Mouse (Mus musculus) liver, adult 2 months (tissue): ENCODE results near the gene Cers1. TPM values are rescaled to one million over a fixed set of nuclear protein-coding genes. Genes with fewer than 3 reads are reported as not detected.
A peak's percentile ranks its signal among the peaks of the same experiment; 100 is the strongest.

Experiments
- DNase-seq: peaks from one replicate; pipeline ENCODE4 v3.0.0-alpha.2; 2011; ENCODE audit warnings: low read depth, low spot score; ENCODE audit errors: extremely low read depth
- H3K27ac ChIP-seq: fragments of 200-500 bp; replicated peaks from 2 replicates; pipeline ENCODE4 v1.5.1; 2012; ENCODE audit warnings: low read depth, mild to moderate bottlenecking, control low read depth, inconsistent platforms, low read length; ENCODE audit not compliant: insufficient read depth
- H3K27me3 ChIP-seq: fragments of 200-500 bp; 2 replicates; pipeline ENCODE4 v1.6.1; 2012; ENCODE audit warnings: mild to moderate bottlenecking, moderate library complexity, low read length, inconsistent platforms; ENCODE audit not compliant: control insufficient read depth, insufficient read depth
- H3K36me3 ChIP-seq: fragments of 200-500 bp; 2 replicates; pipeline ENCODE4 v1.6.1; 2012; ENCODE audit warnings: low read length, inconsistent platforms; ENCODE audit not compliant: control insufficient read depth, insufficient read depth
- H3K4me1 ChIP-seq: fragments of 200-500 bp; 2 replicates; pipeline ENCODE4 v1.6.1; 2011; ENCODE audit warnings: low read length; ENCODE audit not compliant: control insufficient read depth, insufficient read depth
- H3K4me3 ChIP-seq: fragments of 200-500 bp; 2 replicates; pipeline ENCODE4 v1.5.1; 2011; ENCODE audit warnings: low read depth, mild to moderate bottlenecking, control low read depth, low read length, moderate library complexity; ENCODE audit not compliant: insufficient read depth
- H3K79me2 ChIP-seq: fragments of 200-500 bp; 2 replicates; pipeline ENCODE4 v1.6.1; 2012; ENCODE audit warnings: inconsistent platforms, mild to moderate bottlenecking, low read length, moderate library complexity; ENCODE audit not compliant: control insufficient read depth, insufficient read depth
- H3K9ac ChIP-seq: fragments of 200-500 bp; 2 replicates; pipeline ENCODE4 v1.6.1; 2012; ENCODE audit warnings: low read depth, mild to moderate bottlenecking, control low read depth, inconsistent platforms, low read length
- CTCF ChIP-seq: fragments of 200-500 bp; IDR thresholded peaks from 2 replicates; pipeline ENCODE4 v1.5.1; 2011; ENCODE audit warnings: low read depth, low read length, control low read depth
- POLR2A ChIP-seq: fragments of 200-500 bp; IDR thresholded peaks from 2 replicates; pipeline ENCODE4 v1.6.1; 2011; ENCODE audit warnings: low read length, control low read depth; ENCODE audit not compliant: insufficient read depth; ENCODE audit errors: extremely low read depth
- WGBS: fragments of 180-500 bp; shearing (Covaris S2); methylation state at CpG from one replicate; pipeline ENCODE4 v1.1.7; 2018; 5-methylcytosine and 5-hydroxymethylcytosine counted together
- polyA plus RNA-seq: library from polyadenylated mRNA; depleted of rRNA; stranded (reverse); fragments of >200 nt; gene quantifications from 2 replicates; pipeline ENCODE4 v1.2.3, GENCODE M21; 2012
- total RNA-seq: library from RNA; depleted of rRNA; stranded (reverse); fragments of >200 nt; gene quantifications from 2 replicates; pipeline ENCODE4 v1.2.3, GENCODE M21; 2014

The Cers1 gene
- total and polyA plus RNA-seq, 2 experiments = 0.04 TPM; not detected in 1

DNA sequence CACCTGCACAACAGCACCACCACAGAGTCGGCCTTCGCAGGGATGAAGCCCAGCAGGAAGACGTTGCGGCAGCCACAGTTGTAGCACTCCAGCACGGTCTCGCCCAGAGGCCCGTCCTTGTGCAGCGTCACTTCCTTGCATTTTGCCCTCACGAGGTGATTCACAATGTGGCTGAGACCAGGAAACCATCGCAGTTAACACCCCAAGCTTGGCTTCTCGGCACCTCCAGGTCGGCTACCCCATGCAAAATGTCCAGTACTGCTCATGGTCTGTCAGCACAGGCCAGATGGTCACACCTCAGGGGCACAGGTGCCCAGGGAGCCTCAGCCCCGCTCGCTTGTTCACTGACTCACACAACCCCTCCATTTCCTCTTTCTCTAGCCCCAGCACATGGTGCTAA, 26.4 kb downstream of the Cers1 start:
- Histone ChIP-seq H3K27me3 (no peaks in the 10 kb centered on the region), H3K79me2 (peaks cover 23% of the 10 kb centered on the region), H3K36me3 (peaks cover 22% of the 10 kb centered on the region), H3K9ac (no peak overlapping the region), H3K4me3 (no peak overlapping the region), H3K4me1 (no peaks in the 10 kb centered on the region; the same call in 1 of the 2 replicates), H3K27ac (no peak overlapping the region)
- no peak for TF ChIP-seq POLR2A
- TF ChIP-seq CTCF = no peak
- 88% methylated on average over 14 of the region's 14 CpGs for WGBS
- DNase-seq = no peak

DNA sequence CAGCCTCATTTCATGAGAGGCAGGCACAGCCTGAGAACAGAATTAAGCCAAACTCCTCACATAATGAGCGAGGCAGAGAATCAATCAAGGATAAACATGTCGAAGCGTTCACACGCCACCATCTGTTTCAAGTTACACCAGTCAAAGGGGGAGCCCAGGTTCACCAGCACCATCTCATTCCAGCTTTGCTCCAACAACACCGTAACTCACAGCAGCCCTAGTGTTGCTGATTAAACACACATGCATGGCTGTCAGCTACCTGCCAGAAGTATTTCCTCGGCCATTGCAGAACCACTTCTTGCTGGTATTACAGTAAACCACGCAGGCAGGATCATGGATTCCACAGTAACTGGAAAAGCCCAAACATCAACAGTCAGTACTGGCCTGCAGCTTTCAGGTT, 27.5 kb downstream of the Cers1 start:
- peaks cover 6% of the 10 kb centered on the region for H3K4me1 ChIP-seq
- no peaks in the 10 kb centered on the region for H3K27me3 ChIP-seq
- peaks cover 29% of the 10 kb centered on the region for H3K79me2 ChIP-seq
- H3K4me3 ChIP-seq = no peak overlapping the region
- peaks cover 18% of the 10 kb centered on the region for H3K36me3 ChIP-seq
- TF ChIP-seq POLR2A (no peak), CTCF (no peak)
- H3K27ac ChIP-seq = no peak overlapping the region
- no peak overlapping the region for H3K9ac ChIP-seq
- DNase-seq = no peak
- 87% methylated on average over 7 of the region's 7 CpGs for WGBS

- no peak overlapping the region for H3K9ac ChIP-seq
- peaks cover 33% of the 10 kb centered on the region for H3K79me2 ChIP-seq
- DNase-seq = no peak
- H3K27ac ChIP-seq = no peak overlapping the region
- no peak overlapping the region for H3K4me3 ChIP-seq
- H3K27me3 ChIP-seq = no peaks in the 10 kb centered on the region
- peaks cover 12% of the 10 kb centered on the region for H3K4me1 ChIP-seq
- peaks cover 18% of the 10 kb centered on the region for H3K36me3 ChIP-seq
- TF ChIP-seq POLR2A = no peak
- peak; percentile 56 for TF ChIP-seq CTCF
- WGBS = 83% methylated on average over 6 of the region's 6 CpGs
Measured at GRCm38 (mm10) chr8:70343696-70344095, 28.1 kb downstream of the Cers1 start.

GRCm38 (mm10) chr8:70344279-70344678, 28.7 kb downstream of the Cers1 start:
- Histone ChIP-seq H3K36me3 (peaks cover 18% of the 10 kb centered on the region), H3K4me3 (no peak overlapping the region), H3K9ac (no peak overlapping the region), H3K27ac (no peak overlapping the region), H3K4me1 (peaks cover 18% of the 10 kb centered on the region), H3K27me3 (no peaks in the 10 kb centered on the region), H3K79me2 (peaks cover 39% of the 10 kb centered on the region)
- TF ChIP-seq POLR2A (no peak), CTCF (no peak)
- 17% methylated on average over 2 of the region's 2 CpGs for WGBS
- DNase-seq = peak; percentile 58

DNA sequence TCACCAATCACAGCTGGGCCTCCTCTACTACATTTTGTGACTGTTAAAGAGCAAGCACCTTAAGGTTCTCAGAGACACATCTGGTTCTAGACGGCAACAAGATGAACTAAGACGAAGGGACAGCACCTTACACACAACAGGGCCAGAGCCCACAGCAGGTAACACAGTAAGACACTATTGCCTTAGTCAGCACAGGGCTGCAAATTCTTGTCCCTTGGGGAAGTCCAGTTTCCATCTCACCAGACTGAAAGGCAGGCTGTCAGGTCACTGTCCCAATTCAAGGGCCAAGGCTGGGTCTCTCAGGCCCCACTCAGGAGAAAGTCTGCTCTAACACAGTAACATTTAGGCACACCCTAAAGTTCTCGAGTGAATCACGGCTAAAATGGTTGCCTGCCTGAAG, 31.9 kb downstream of the Cers1 start:
- Histone ChIP-seq H3K4me1 (peaks cover 37% of the 10 kb centered on the region), H3K79me2 (peaks cover 68% of the 10 kb centered on the region), H3K4me3 (no peak overlapping the region), H3K27me3 (no peaks in the 10 kb centered on the region), H3K27ac (0 out of 2 replicates have a peak overlapping the region, but pooled peaks have one; percentile 2), H3K9ac (no peak overlapping the region), H3K36me3 (peaks cover 8% of the 10 kb centered on the region)
- WGBS = 67% methylated on average over 4 of the region's 4 CpGs
- no peak for DNase-seq
- TF ChIP-seq POLR2A (no peak), CTCF (no peak)

- H3K27me3 ChIP-seq = no peaks in the 10 kb centered on the region
- 13% methylated on average over 1 of the region's 1 CpGs for WGBS
- H3K27ac ChIP-seq = no peak overlapping the region
- no peak overlapping the region for H3K9ac ChIP-seq
- no peak for TF ChIP-seq POLR2A
- TF ChIP-seq CTCF = no peak
- peaks cover 7% of the 10 kb centered on the region; the same call in 1 of the 2 replicates for H3K36me3 ChIP-seq
- H3K4me1 ChIP-seq = peaks cover 37% of the 10 kb centered on the region
- no peak overlapping the region for H3K4me3 ChIP-seq
- H3K79me2 ChIP-seq = peaks cover 73% of the 10 kb centered on the region
- peak; percentile 91 for DNase-seq
Measured at GRCm38 (mm10) chr8:70347860-70348420, 32.4 kb downstream of the Cers1 start.
